Mouse (Mus musculus): ENCODE measurements around the gene Rnf224.

Gene Rnf224

DNA sequence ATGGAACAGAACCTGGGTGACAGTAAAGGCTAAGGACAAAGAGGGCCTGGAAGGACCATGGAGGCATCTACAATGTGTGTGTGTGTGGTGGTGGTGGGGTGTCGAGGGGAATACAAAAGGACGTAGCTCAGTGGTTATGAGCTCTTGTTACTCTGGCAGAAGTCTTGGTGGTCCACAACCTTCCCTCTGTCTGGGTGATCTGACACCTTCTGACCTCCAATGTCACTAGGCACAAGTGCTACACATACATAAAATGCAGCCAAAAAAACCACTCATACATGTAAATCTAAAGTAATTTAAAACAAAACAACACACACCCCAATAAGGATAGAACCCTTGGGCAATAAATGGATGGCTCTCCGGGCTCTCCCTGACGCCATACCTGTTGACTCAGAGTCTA, 9.2 kb downstream of the Rnf224 start:
- DNase-seq (ENCODE audit: extremely low read depth, low read depth) = no peak

- no peak for DNase-seq (ENCODE audit: extremely low read depth, low read depth)
Measured at GRCm38 (mm10) chr2:25226864-25227263, 9.7 kb downstream of the Rnf224 start.

- no peak for DNase-seq (ENCODE audit: extremely low read depth, low read depth)
Measured at GRCm38 (mm10) chr2:25225811-25226379, 10.7 kb downstream of the Rnf224 start.

DNA sequence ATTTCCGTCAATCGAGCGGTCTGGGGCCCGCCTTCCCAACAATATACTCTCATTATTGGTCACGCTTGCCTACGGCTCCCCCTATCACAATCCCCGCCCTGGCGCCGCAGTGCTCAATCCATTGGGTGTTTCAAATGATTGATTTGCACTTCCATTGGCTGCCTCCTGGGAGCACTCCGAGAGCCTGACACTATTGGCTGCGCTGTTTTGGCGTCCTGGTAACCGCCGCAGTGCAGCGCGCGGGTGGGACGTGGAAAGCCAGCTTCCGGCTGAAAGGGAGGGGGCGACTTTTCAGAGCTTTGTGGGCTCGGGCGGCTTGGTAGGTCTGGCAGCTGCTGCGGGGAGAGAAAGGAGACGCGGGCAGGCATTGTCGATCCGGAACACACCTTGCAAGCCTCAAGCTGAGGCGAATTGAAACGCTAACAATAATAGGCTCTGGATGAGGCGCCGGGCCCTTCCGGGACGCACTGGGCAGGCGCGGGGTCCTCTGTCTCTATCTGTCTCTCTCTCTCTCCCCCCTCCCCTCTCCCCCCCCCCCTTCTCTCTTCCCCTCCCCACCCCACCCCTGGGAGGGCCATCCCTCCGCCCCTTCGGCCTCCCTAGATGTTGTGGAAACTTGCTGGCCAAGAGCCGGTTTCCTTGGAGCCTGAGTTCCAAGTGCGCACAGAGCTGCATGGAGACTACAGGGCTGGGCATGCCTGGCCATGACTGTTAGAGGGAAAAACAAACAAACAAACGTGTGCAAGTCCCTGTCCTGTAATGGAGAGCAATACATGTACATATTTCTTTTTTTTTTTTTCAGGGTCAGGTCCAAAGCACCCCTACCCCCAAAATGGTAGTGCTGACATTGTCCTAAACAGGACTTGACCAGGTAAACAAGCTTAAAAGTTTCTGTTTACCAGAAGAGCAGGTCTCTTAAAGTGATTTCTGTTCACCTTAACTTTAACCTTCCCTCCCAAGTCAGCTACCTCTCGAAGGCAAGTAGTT, 11.5 kb downstream of the Rnf224 start:
- DNase-seq (ENCODE audit: extremely low read depth, low read depth) = peak; percentile 99

GRCm38 (mm10) chr2:25224492-25224765, 12.2 kb downstream of the Rnf224 start, which contains the start of gene Tubb4b:
Gene Tubb4b, minus strand, starts transcription at chr2:25224702.
- no peak for DNase-seq (ENCODE audit: extremely low read depth, low read depth)

GRCm38 (mm10) chr2:25223681-25224491, 12.7 kb downstream of the Rnf224 start:
- DNase-seq (ENCODE audit: extremely low read depth, low read depth) = peak; percentile 65

GRCm38 (mm10) chr2:25221331-25221772, 15.2 kb downstream of the Rnf224 start:
- DNase-seq (ENCODE audit: extremely low read depth, low read depth) = no peak

GRCm38 (mm10) chr2:25218445-25218844, 18.1 kb downstream of the Rnf224 start, which contains the start of gene Fam166a:
Gene Fam166a, plus strand, starts transcription at chr2:25218745.
- DNase-seq (ENCODE audit: extremely low read depth, low read depth) = no peak

DNA sequence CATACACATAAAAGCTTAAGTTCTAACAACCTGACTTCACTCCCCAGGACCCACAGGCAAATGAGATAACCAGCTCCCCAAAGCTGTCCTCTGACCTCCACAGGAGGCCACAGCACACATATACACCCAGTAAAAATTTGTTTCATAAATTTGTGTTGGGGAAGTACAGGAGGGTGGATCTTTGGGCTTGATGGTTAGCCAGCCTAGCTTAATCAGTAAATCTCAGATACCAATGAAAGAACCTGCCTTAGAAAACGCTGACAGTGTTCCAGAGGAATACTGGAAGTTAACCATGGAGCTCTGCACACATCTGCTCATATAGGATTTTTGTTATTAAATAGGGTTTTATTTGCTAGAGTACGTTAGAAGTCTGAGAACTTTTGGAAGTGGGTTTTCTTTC, 18.9 kb downstream of the Rnf224 start:
- no peak for DNase-seq (ENCODE audit: extremely low read depth, low read depth)

- no peak for DNase-seq (ENCODE audit: extremely low read depth, low read depth)
Measured at GRCm38 (mm10) chr2:25214444-25214843, 22.1 kb downstream of the Rnf224 start, which contains the start of gene Stpg3. Gene Stpg3, minus strand, starts transcription at chr2:25214637.

DNA sequence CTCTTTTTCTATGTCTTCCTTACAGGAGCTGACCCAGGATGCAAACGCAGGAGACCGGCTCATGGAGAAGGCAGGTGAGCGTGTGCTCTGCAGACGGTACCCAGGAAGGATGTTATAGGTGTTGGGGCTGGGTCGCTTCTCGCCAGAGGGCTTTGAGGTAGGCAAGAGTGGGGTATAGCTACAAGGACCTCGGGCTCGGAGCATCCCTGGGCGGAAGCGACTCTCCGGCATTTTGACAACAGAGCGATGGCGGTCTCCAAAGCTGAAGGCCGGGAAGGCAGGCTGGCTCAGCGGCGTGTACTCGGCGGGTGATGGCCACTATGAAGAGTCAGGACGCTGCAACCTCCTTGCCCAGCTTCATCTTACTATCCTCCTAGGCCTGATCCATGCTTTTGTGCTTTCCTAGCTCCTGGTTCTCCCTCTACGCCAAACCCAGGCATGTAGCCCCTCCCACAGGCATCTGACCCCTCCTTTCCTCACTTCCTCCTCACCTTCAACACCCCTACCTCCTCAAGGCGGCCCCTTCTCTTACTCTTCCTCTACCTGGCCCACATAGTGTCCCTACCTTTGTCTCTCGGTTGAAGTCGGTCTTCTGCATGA, 23.2 kb downstream of the Rnf224 start:
- no peak for DNase-seq (ENCODE audit: extremely low read depth, low read depth)

DNA sequence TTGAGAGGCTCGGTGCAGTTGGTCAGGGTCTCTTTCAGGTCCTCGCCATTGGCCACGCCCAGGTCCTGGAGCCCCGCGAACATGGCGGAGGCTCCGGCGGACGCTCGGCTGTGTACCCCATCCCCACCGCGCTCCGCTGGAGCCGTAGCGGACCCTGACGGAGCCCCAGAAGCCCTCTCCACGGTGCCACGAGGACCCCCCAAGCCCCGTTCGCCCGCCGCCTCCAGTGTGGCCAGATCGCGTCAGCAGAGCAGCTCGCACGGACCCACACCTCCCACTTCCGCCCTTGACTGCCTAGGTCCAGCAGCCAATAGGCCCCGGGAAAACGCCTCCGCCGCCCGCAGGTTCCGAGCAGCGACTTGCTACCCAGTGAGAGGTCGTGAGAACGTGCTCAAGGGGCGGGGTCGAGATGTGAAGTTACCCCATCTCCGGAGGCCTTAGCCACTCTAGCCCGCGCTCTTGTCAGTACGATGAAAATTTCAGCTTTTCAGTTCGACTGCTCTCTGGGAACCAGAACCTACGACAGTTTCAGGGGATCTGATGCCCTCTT, 25.4 kb downstream of the Rnf224 start, which contains the start of gene Nelfb:
Gene Nelfb (minus strand): TSS at position 369 of the 550 bp plus-strand sequence.
- DNase-seq (ENCODE audit: extremely low read depth, low read depth) = peak; percentile 89

GRCm38 (mm10) chr2:25210686-25211085, 25.9 kb downstream of the Rnf224 start:
- DNase-seq (ENCODE audit: extremely low read depth, low read depth) = no peak

GRCm38 (mm10) chr2:25207593-25207992, 29.0 kb downstream of the Rnf224 start:
- no peak for DNase-seq (ENCODE audit: extremely low read depth, low read depth)

- no peak for DNase-seq (ENCODE audit: extremely low read depth, low read depth)
Measured at GRCm38 (mm10) chr2:25203631-25204214, 32.9 kb downstream of the Rnf224 start.

DNA sequence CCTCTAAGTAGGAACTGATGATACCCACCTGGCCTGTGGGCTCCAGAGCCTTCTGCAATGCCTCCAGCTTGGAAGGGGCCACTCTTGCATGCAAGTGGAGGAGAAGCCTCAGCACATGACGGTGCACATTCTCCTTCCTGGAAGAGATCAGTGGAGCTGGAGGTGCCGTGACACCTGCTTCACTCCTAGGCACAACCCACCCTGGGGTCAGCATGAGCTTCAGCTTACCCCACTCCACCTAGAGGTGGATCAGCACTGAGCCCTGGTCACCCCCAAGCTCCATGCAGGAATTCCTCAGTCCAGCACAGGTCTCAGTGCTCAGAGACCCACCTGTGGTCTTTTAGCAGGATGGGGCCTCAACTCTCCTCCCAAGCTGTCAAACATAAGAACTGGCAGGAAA, 36.0 kb downstream of the Rnf224 start:
- DNase-seq (ENCODE audit: extremely low read depth, low read depth) = no peak

DNA sequence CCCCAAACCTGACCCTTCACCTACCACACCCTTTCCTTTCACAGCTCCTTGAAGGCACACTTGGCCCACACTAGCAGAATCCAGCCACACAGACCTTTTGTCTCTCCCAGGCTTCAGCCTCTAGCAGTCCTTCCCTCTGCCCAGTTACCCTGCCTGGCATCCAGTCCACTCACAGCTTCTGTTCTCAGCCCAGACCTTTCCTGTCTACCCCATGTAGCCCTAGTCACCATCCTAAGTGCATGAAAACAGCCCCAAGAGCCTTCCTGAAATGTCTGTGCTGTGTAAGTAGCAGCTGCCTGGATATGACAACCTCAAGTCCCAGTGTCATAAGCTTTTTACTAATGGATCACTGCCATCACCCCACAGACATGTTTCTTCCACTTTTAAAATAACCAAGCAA, 38.6 kb downstream of the Rnf224 start:
- DNase-seq (ENCODE audit: extremely low read depth, low read depth) = no peak

- no peak for DNase-seq (ENCODE audit: extremely low read depth, low read depth)
Measured at GRCm38 (mm10) chr2:25197191-25197590, 39.4 kb downstream of the Rnf224 start.

DNA sequence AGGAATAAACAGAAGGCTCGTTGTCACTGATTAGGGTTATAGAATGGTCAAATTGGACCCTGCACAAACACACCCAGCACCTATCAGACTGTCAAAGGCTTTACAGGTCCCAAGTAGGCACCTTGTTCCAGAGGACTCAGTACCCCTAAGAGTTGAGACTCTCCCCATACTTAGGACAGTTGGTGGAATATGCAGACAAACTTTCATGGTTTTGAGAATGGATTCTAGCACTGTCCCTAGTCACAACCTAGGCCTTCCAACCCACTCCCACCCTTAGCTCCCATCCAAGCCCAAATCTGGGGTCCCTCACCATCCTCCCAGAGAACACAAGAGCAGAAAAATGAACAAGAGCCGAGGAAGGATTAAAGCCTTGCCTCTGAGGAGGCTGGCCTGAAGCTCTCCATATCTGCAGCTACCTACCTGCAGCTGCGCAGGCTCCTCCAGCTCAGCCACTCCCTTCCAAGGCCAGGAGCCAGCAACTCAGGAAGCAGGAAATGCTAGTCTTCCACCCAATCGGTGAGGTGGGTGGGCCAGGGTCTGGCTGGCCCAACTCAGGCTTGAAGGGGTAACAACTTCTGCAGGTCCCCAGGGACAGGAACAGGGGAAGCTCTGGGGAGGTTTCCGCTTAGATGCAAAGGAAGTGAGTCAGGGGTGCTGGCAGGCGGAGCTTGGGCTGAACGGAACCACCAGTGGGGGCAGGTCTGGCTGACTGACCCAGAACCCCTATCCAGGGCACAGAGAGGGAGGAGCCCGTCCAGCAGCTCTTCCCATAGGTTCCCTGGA, 40.2 kb downstream of the Rnf224 start, which contains the start of gene Tor4a:
Gene Tor4a (minus strand): TSS at position 715 of the 783 bp plus-strand sequence.
- DNase-seq (ENCODE audit: extremely low read depth, low read depth) = peak; percentile 96

Measured in MEL-GATA-1-ER (cell line).